Mouse (Mus musculus) spleen, postnatal 0 days (tissue): ENCODE data around the gene Syt11. TPM values are rescaled to one million over a fixed set of nuclear protein-coding genes. Genes with fewer than 3 reads are reported as not detected.

Source experiments
- polyA plus RNA-seq: library from polyadenylated mRNA; unstranded; fragments of >200 nt; fragmentation: Nextera tagmentation; extraction: Ambion mirVana; gene quantifications from 2 replicates; pipeline ENCODE4 v1.2.1, GENCODE M21; 2015

The Syt11 gene
- polyA plus RNA-seq: 0.59 and 1.4 TPM in 2 replicates

GRCm38 (mm10) chr3:88774939-88775841 is at the start of gene Syt11:
Syt11 (minus strand) TSS chr3:88775164.

GRCm38 (mm10) chr3:88716399-88717197 is 58.4 kb downstream of the Syt11 start, which contains the start of gene Rit1:
Rit1 (plus strand) TSS chr3:88716838.

Other genes starting within 250 kb of the Syt11 start
- gene Mex3a, start 242.8 kb downstream of the Syt11 start, polyA plus RNA-seq: 2.4 and 3.2 TPM in 2 replicates
- 0.28 and 0.63 TPM in 2 replicates for gene Rab25, start 226.9 kb downstream of the Syt11 start, polyA plus RNA-seq
- 105 and 113 TPM in 2 replicates for gene Lamtor2, start 222.1 kb downstream of the Syt11 start, polyA plus RNA-seq
- gene Ubqln4, start 221.4 kb downstream of the Syt11 start, polyA plus RNA-seq: 15.9 and 16.0 TPM in 2 replicates
- 148 and 161 TPM in 2 replicates for gene Ssr2, start 199.3 kb downstream of the Syt11 start, polyA plus RNA-seq
- 34.8 and 51.4 TPM in 2 replicates for gene Arhgef2, start 169.2 kb downstream of the Syt11 start, polyA plus RNA-seq
- gene Rxfp4, start 122.0 kb downstream of the Syt11 start, polyA plus RNA-seq: not detected in 2 replicates
- 34.2 and 39.9 TPM in 2 replicates for gene Khdc4, start 89.4 kb downstream of the Syt11 start, polyA plus RNA-seq
- 44.7 and 51.9 TPM in 2 replicates for gene Rit1, start 58.3 kb downstream of the Syt11 start, polyA plus RNA-seq
- 4.6 TPM in 2 replicates for gene Gon4l, start 60.1 kb upstream of the Syt11 start, polyA plus RNA-seq
- 21.0 and 24.4 TPM in 2 replicates for gene Msto1, start 138.8 kb upstream of the Syt11 start, polyA plus RNA-seq
- 10.3 and 12.4 TPM in 2 replicates for gene Ash1l, start 175.5 kb upstream of the Syt11 start, polyA plus RNA-seq
- 113 and 124 TPM in 2 replicates for gene Dap3, start 176.0 kb upstream of the Syt11 start, polyA plus RNA-seq